Mouse (Mus musculus): ENCODE data around the gene Mindy1. TPM values are rescaled to one million over a fixed set of nuclear protein-coding genes. Genes with fewer than 3 reads are reported as not detected.

The Mindy1 gene
- polyA plus RNA-seq, 1 experiment from 2014 or later = 126 TPM

Other genes with a start within 250 kb of the Mindy1 start
- 102 to 143 TPM (median 138 TPM) in 3 replicates for gene Psmd4, start 238.7 kb upstream of the Mindy1 start, polyA plus RNA-seq (2018)
- 16.2 to 19.1 TPM (median 17.0 TPM) in 3 replicates for gene Pip5k1a, start 174.4 kb upstream of the Mindy1 start, polyA plus RNA-seq (2018)
- gene Vps72, start 170.3 kb upstream of the Mindy1 start, polyA plus RNA-seq (2018) = 43.0 to 54.7 TPM (median 43.9 TPM) in 3 replicates
- gene Tmod4, start 156.9 kb upstream of the Mindy1 start, polyA plus RNA-seq (2018) = not detected in 3 replicates
- gene Scnm1, start 147.3 kb upstream of the Mindy1 start, polyA plus RNA-seq (2018) = 24.9 to 62.9 TPM (median 34.6 TPM) in 3 replicates
- 3.6 to 5.0 TPM (median 5.0 TPM) in 3 replicates for gene Lysmd1, start 147.3 kb upstream of the Mindy1 start, polyA plus RNA-seq (2018)
- 63.7 to 188 TPM (median 64.6 TPM) in 3 replicates for gene Tnfaip8l2, start 139.0 kb upstream of the Mindy1 start, polyA plus RNA-seq (2018)
- gene Sema6c, start 120.9 kb upstream of the Mindy1 start, polyA plus RNA-seq (2018) = 0.09 to 0.48 TPM in 2 of 3 replicates, not detected in the other
- gene Gabpb2, start 63.4 kb upstream of the Mindy1 start, polyA plus RNA-seq (2018) = 13.5 to 15.9 TPM (median 13.5 TPM) in 3 replicates
- 76.1 to 100 TPM (median 91.6 TPM) in 3 replicates for gene Cdc42se1, start 52.6 kb upstream of the Mindy1 start, polyA plus RNA-seq (2018)
- gene Mllt11, start 49.2 kb upstream of the Mindy1 start, polyA plus RNA-seq (2018) = 13.2 to 18.6 TPM (median 17.4 TPM) in 3 replicates
- gene Gm128, start 39.7 kb upstream of the Mindy1 start, polyA plus RNA-seq (2018) = 0.16 to 0.29 TPM in 2 of 3 replicates, not detected in the other
- not detected in 3 replicates for gene Bnipl, start 30.2 kb upstream of the Mindy1 start, polyA plus RNA-seq (2018)
- 16.7 to 27.9 TPM (median 19.2 TPM) in 3 replicates for gene Prune1, start 731 bp downstream of the Mindy1 start, polyA plus RNA-seq (2018)
- 4.7 to 5.1 TPM (median 4.8 TPM) in 3 replicates for gene Anxa9, start 25.8 kb downstream of the Mindy1 start, polyA plus RNA-seq (2018)
- gene Cers2, start 33.4 kb downstream of the Mindy1 start, polyA plus RNA-seq (2018) = 216 to 338 TPM (median 252 TPM) in 3 replicates
- gene Setdb1, start 75.9 kb downstream of the Mindy1 start, polyA plus RNA-seq (2018) = 27.7 to 32.3 TPM (median 28.3 TPM) in 3 replicates
- not detected in 3 replicates for gene 4930558C23Rik, start 121.5 kb downstream of the Mindy1 start, polyA plus RNA-seq (2018)
- 32.7 to 36.0 TPM (median 33.6 TPM) in 3 replicates for gene Arnt, start 153.0 kb downstream of the Mindy1 start, polyA plus RNA-seq (2018)
- 4.6 to 5.0 TPM (median 4.8 TPM) in 3 replicates for gene Ctsk, start 217.9 kb downstream of the Mindy1 start, polyA plus RNA-seq (2018)
- gene Ctss, start 245.4 kb downstream of the Mindy1 start, polyA plus RNA-seq (2018) = 4,472 to 5,209 TPM (median 4,886 TPM) in 3 replicates

All from macrophage (primary cell).